Mouse (Mus musculus): ENCODE measurements around the gene Olfr729.

Olfr729 gene

DNA sequence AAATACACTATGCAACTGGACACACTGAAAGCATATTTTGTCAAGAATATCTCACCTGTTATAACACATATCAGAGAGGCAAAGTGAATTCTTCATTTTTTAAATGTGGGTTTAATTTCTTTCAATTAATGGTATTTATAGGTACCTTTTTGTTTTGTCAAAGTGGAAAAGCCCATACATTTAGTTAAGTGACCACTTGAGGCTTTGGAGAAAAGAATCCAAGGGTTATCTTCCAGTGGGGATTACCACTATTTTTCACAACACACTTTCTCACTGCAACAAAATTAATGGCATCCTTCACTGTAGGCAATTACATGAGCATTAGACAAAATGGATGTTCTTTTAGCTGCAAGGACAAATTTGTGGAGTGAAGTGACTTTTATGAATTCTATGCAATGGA is at the start of gene Olfr729:
TSS of gene Olfr729 (minus strand) at position 101 of the 400 bp plus-strand sequence.
- DNase-seq (ENCODE audit: low spot score) = no peak

GRCm38 (mm10) chr14:50188098-50188497 is 35.4 kb upstream of the Olfr729 start, which contains the start of gene Olfr730:
Gene Olfr730 (minus strand): TSS chr14:50188198.
- no peak for DNase-seq (ENCODE audit: low spot score)

- DNase-seq (ENCODE audit: low spot score) = no peak
Measured at GRCm38 (mm10) chr14:50142580-50142979, 10.1 kb downstream of the Olfr729 start, which contains the start of gene Olfr728. Gene Olfr728 (minus strand): TSS chr14:50142680.

DNA sequence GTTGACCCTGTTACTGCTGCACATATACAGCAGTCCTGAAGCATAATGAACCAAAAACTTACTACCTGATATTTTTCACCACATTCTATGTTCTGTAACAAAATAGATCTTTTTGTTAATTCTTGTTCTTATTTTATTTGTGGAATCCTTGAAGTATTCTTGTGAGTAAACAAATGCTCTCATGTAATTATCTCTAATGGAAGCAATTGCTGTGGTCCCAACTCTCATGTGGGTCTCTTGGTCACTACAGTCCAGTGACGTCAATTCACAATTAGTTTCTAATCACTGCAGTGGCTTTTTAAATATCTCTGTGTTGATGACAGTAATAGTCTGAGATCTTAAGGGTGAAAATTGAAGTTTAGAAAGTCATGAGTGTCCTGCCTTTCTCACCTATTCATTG is 29.8 kb downstream of the Olfr729 start, which contains the start of gene Olfr727:
TSS of gene Olfr727 (plus strand) at position 301 of the 400 bp plus-strand sequence.
- DNase-seq (ENCODE audit: low spot score) = no peak
